Mouse (Mus musculus) neural tube, embryonic 11.5 days (tissue): ENCODE measurements around the gene Cep170b. TPM values are rescaled to one million over a fixed set of nuclear protein-coding genes. Genes with fewer than 3 reads are reported as not detected.

Source experiments
- ATAC-seq: fragments of 200-750 bp; cut with Nextera tagmentation; 2 replicates; pipeline ENCODE4 v1.8.0; 2017; ENCODE audit warnings: moderate number of reproducible peaks, mild to moderate bottlenecking, moderate TSS enrichment, moderate library complexity; ENCODE audit not compliant: insufficient read depth, low FRiP score, low TSS enrichment
- DNase-seq: peaks from one replicate; pipeline ENCODE4 v3.0.0-alpha.2; 2015; ENCODE audit warnings: low spot score
- H3K27ac ChIP-seq: fragments of 300-500 bp; sonication (generic); 2 replicates; pipeline ENCODE4 v1.5.1; 2014; ENCODE audit warnings: low read depth, mild to moderate bottlenecking, low read length
- H3K27me3 ChIP-seq: fragments of 300-500 bp; sonication (generic); 2 replicates; pipeline ENCODE4 v1.6.1; 2014; ENCODE audit warnings: mild to moderate bottlenecking, low read length, mixed read lengths; ENCODE audit not compliant: control insufficient read depth, insufficient read depth
- H3K36me3 ChIP-seq: fragments of 300-500 bp; sonication (generic); 2 replicates; pipeline ENCODE4 v1.6.1; 2014; ENCODE audit warnings: mild to moderate bottlenecking, low read length, moderate library complexity, mixed read lengths; ENCODE audit not compliant: control insufficient read depth, insufficient read depth
- H3K4me1 ChIP-seq: fragments of 300-500 bp; sonication (generic); 2 replicates; pipeline ENCODE4 v1.6.1; 2014; ENCODE audit warnings: low read length, mixed read lengths; ENCODE audit not compliant: control insufficient read depth, insufficient read depth
- H3K4me2 ChIP-seq: fragments of 300-500 bp; sonication (generic); 2 replicates; pipeline ENCODE4 v1.6.1; 2014; ENCODE audit warnings: low read depth, mild to moderate bottlenecking, moderate library complexity
- H3K4me3 ChIP-seq: fragments of 300-500 bp; sonication (generic); 2 replicates; pipeline ENCODE4 v1.5.1; 2014; ENCODE audit warnings: low read depth, low read length
- H3K9ac ChIP-seq: fragments of 300-500 bp; sonication (generic); 2 replicates; pipeline ENCODE4 v1.6.1; 2014; ENCODE audit warnings: mild to moderate bottlenecking, low read length
- H3K9me3 ChIP-seq: fragments of 300-500 bp; sonication (generic); 2 replicates; pipeline ENCODE4 v1.6.1; 2016; ENCODE audit warnings: low read length; ENCODE audit not compliant: control insufficient read depth
- WGBS: fragments of 180-500 bp; shearing (Covaris S2); extraction: QIAGEN DNeasy Blood & Tissue Kit; methylation state at CpG from one replicate; pipeline ENCODE4 v1.1.7; 2014; 5-methylcytosine and 5-hydroxymethylcytosine counted together
- polyA plus RNA-seq: library from polyadenylated mRNA; unstranded; fragments of >200 nt; fragmentation: Nextera tagmentation; extraction: Ambion mirVana; gene quantifications from 2 replicates; pipeline ENCODE4 v1.2.1, GENCODE M21; 2014

Cep170b gene
- polyA plus RNA-seq, 1 experiment from 2014 or later = 10.7 TPM

DNA sequence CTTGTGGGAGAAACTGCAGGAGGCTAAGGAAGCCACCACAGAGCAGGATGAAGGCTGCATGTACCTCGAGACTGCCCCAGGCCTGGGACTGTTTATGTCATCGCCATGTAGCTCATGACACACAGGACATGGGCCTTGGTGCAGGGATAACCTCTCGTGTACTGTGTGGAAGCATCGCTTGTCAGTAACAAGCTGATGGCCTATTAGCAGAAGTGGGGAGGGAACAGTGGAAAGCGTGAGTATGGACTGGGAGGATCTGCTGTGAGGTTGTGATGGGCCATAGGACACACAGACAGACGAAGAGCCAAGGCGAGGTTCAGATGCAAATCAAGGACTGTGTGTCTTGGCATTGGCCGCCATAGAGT is 27.3 kb downstream of the Cep170b start:
- no peak for DNase-seq
- Histone ChIP-seq H3K27ac (peak overlapping the region; percentile 89), H3K4me2 (no peak overlapping the region), H3K27me3 (no peaks in the 10 kb centered on the region), H3K4me3 (no peak overlapping the region), H3K9ac (0 out of 2 replicates have a peak overlapping the region, but pooled peaks have one; percentile 14), H3K9me3 (no peaks in the 10 kb centered on the region), H3K36me3 (no peaks in the 10 kb centered on the region), H3K4me1 (0 out of 2 replicates have a peak, but pooled peaks cover 7% of the 10 kb centered on the region)
- WGBS = 80% methylated on average over 8 of the region's 8 CpGs
- 0 out of 2 replicates have a peak, but pooled peaks have one; percentile 1 for ATAC-seq

GRCm38 (mm10) chr12:112750976-112751375 is 30.7 kb downstream of the Cep170b start:
- Histone ChIP-seq H3K27ac (no peak overlapping the region), H3K9ac (no peak overlapping the region), H3K4me2 (no peak overlapping the region), H3K36me3 (no peaks in the 10 kb centered on the region), H3K9me3 (no peaks in the 10 kb centered on the region), H3K4me3 (no peak overlapping the region), H3K4me1 (0 out of 2 replicates have a peak, but pooled peaks cover 7% of the 10 kb centered on the region), H3K27me3 (no peaks in the 10 kb centered on the region)
- no peak for ATAC-seq
- DNase-seq = no peak
- 89% methylated on average over 12 of the region's 12 CpGs for WGBS

GRCm38 (mm10) chr12:112752399-112752798 is 32.1 kb downstream of the Cep170b start:
- no peak overlapping the region for H3K4me3 ChIP-seq
- no peaks in the 10 kb centered on the region for H3K27me3 ChIP-seq
- ATAC-seq (no peak), DNase-seq (no peak)
- 53% methylated on average over 2 of the region's 2 CpGs for WGBS
- H3K27ac ChIP-seq = no peak overlapping the region
- no peak overlapping the region for H3K9ac ChIP-seq
- 0 out of 2 replicates have a peak, but pooled peaks cover 3% of the 10 kb centered on the region for H3K4me1 ChIP-seq
- no peaks in the 10 kb centered on the region for H3K9me3 ChIP-seq
- H3K4me2 ChIP-seq = no peak overlapping the region
- no peaks in the 10 kb centered on the region for H3K36me3 ChIP-seq

- Histone ChIP-seq H3K9me3 (no peaks in the 10 kb centered on the region), H3K4me3 (no peak overlapping the region), H3K36me3 (no peaks in the 10 kb centered on the region), H3K27me3 (no peaks in the 10 kb centered on the region), H3K4me1 (no peaks in the 10 kb centered on the region), H3K4me2 (no peak overlapping the region), H3K9ac (no peak overlapping the region), H3K27ac (no peak overlapping the region)
- ATAC-seq (no peak), DNase-seq (no peak)
- WGBS = 75% methylated on average over 4 of the region's 4 CpGs
These were observed 35.6 kb downstream of the Cep170b start for GRCm38 (mm10) chr12:112755900-112756299.

- Histone ChIP-seq H3K36me3 (no peaks in the 10 kb centered on the region), H3K9me3 (no peaks in the 10 kb centered on the region), H3K27me3 (no peaks in the 10 kb centered on the region), H3K4me2 (no peak overlapping the region), H3K4me1 (no peaks in the 10 kb centered on the region), H3K9ac (no peak overlapping the region), H3K4me3 (no peak overlapping the region), H3K27ac (no peak overlapping the region)
- WGBS = 87% methylated on average over 5 of the region's 5 CpGs
- ATAC-seq (no peak), DNase-seq (no peak)
These were observed 37.6 kb downstream of the Cep170b start for GRCm38 (mm10) chr12:112757896-112758295.

DNA sequence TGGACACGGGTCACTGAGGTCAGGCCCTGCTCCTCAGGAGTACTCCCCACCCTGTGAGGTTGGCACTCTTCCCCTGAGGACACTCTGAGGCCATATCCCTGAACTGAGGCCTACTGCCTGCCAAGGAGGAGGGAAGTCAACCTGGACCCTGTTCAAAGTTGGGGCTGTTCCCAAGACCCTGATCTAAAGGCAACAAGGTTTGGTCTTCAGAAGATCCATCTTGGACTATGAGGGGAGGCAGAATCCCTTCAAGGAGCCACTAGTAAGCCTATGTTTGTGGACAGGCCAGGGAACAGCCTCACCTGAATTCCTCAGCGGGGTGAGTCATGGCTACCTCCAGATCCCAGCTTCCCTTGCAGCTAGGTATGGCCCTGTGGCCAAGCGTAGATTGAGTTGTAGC is 39.2 kb downstream of the Cep170b start:
- no peak overlapping the region for H3K4me3 ChIP-seq
- no peak overlapping the region for H3K9ac ChIP-seq
- H3K4me1 ChIP-seq = no peaks in the 10 kb centered on the region
- H3K9me3 ChIP-seq = no peaks in the 10 kb centered on the region
- H3K27me3 ChIP-seq = no peaks in the 10 kb centered on the region
- H3K4me2 ChIP-seq = no peak overlapping the region
- H3K36me3 ChIP-seq = no peaks in the 10 kb centered on the region
- 94% methylated on average over 3 of the region's 3 CpGs for WGBS
- ATAC-seq = no peak
- DNase-seq = no peak
- no peak overlapping the region for H3K27ac ChIP-seq

DNA sequence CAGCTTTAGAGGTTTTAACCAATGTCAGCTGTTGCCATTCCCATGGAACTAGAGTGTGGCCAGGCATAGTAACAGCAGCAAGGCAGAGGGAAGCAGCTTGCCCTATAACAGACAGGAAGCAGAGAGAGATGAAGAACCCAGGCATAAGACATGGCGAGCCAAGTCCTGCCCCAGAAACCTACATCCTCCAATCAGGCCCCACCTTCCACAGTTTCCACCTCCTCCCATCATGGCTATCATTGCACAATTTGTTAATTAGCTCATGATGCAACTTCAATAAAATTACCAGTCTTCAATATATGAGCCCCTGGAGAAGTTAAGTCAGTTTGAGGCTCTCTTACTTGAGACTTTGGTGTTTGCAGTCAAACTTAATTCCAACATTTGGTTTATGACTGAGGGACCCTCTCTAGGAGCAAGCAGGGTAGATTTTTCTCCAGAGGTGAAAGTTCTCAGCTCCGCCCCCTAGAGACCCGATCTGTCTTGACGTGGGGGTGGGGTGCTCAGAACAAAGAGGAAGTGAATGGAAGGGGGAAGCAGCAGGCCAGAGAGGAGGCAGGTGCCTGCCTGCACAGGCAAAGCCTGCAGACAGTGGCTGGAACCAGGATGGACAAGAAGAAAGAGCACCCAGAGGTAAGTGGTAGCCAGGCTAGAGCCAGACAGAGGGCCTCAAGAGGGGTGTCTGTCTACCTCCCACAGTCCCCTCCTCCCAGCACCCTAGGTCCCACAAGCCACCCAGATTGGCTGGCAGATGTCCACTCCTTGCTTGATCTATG is 40.1 kb downstream of the Cep170b start, which contains the start of gene Pld4:
Pld4 (plus strand) TSS at position 502 of the 773 bp plus-strand sequence.
- DNase-seq (no peak), ATAC-seq (no peak)
- Histone ChIP-seq H3K4me1 (no peaks in the 10 kb centered on the region), H3K4me2 (no peak within 1 kb of the TSS), H3K4me3 (no peak within 1 kb of the TSS), H3K27ac (no peak within 1 kb of the TSS), H3K27me3 (no peaks in the 10 kb centered on the region), H3K9ac (no peak within 1 kb of the TSS), H3K36me3 (no peaks in the 10 kb centered on the region), H3K9me3 (no peaks in the 10 kb centered on the region)
- 44% methylated on average over 4 of the region's 4 CpGs for WGBS

GRCm38 (mm10) chr12:112761411-112761810 is 41.2 kb downstream of the Cep170b start:
- Histone ChIP-seq H3K36me3 (no peaks in the 10 kb centered on the region), H3K27me3 (no peaks in the 10 kb centered on the region), H3K27ac (no peak overlapping the region), H3K4me2 (no peak overlapping the region), H3K9me3 (no peaks in the 10 kb centered on the region), H3K9ac (no peak overlapping the region), H3K4me1 (no peaks in the 10 kb centered on the region), H3K4me3 (no peak overlapping the region)
- DNase-seq (no peak), ATAC-seq (no peak)
- WGBS = 89% methylated on average over 4 of the region's 4 CpGs

GRCm38 (mm10) chr12:112762018-112762417 is 41.8 kb downstream of the Cep170b start:
- H3K27ac ChIP-seq = no peak overlapping the region
- ATAC-seq = no peak
- 88% methylated on average over 3 of the region's 3 CpGs for WGBS

More at GRCm38 (mm10) chr12:112762018-112762417, 41.8 kb downstream of the Cep170b start:
- DNase-seq = no peak
- Histone ChIP-seq H3K4me3 (no peak overlapping the region), H3K36me3 (no peaks in the 10 kb centered on the region), H3K4me2 (no peak overlapping the region), H3K27me3 (no peaks in the 10 kb centered on the region), H3K4me1 (no peaks in the 10 kb centered on the region), H3K9ac (no peak overlapping the region), H3K9me3 (no peaks in the 10 kb centered on the region)
